Mouse (Mus musculus) CD4-positive, CD25-positive, alpha-beta regulatory T cell, adult 4 months (primary cell): ENCODE results near the gene Dhrs13. TPM values are rescaled to one million over a fixed set of nuclear protein-coding genes. Genes with fewer than 3 reads are reported as not detected.
"Not testable (repeated sequence)": the region's sequence is repeated elsewhere in the genome, so short reads cannot be mapped to it uniquely, and the experiment has no call there.

Experiments used
- ATAC-seq: one replicate; pipeline ENCODE4 v1.8.0; 2017
- polyA plus RNA-seq, 2 experiments: library from polyadenylated mRNA; unstranded; fragments of 100-300 nt; shearing (Covaris generic); gene quantifications; one replicate each; pipeline ENCODE4 v1.2.1; 2017

The Dhrs13 gene
- polyA plus RNA-seq, 2 experiments from 2014 or later: 1.0 to 2.5 TPM

DNA sequence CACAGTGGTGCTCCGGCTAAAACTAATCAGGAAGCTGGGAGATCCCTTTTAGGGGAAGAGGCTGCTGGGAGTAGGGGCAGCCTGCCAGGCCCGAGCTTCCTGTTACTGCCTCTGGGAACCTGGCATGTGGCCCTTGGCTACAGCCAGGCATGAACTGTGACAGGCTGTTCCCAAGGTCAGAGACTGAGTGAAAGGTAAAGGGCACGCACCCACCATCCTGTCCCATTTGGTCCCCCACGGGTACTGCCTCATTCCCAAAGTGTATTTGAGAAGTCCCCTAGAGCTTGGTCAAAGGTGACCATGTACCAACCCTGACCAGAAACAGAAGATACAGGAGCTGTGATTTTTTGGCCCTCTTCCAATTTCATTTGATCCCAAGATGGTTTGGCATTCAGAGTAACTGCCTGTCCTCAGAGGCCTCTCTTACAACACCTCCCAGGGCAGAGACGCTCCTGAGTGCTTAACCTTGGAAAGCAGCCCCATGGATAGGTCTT is 12.7 kb downstream of the Dhrs13 start:
- no peak for ATAC-seq

- ATAC-seq: not testable (repeated sequence)
Observed at GRCm38 (mm10) chr11:78048637-78049036, 16.6 kb downstream of the Dhrs13 start.

GRCm38 (mm10) chr11:78053078-78053477 is 21.0 kb downstream of the Dhrs13 start:
- no peak for ATAC-seq

DNA sequence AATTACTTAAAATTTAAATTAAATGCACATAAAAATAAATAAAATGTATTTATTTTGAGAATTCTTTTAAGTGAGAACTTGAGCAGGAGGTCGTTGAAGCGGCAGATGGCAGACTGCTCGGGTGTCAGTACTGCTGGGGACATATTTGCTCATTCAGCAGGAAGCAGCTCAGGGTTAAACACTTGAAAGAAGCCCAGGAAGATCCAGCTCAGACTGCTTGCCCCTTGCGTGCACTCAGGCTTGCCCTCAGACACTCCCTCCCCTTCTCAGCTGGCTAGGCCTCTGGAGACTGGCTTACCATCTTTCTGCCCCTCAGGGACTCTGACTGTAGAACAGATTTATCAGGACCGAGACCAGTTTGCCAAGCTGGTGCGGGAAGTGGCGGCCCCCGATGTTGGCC is 24.9 kb downstream of the Dhrs13 start:
- ATAC-seq: no peak

- no peak for ATAC-seq
Observed at GRCm38 (mm10) chr11:78059833-78060757, 28.0 kb downstream of the Dhrs13 start.

- no peak for ATAC-seq
Observed at GRCm38 (mm10) chr11:78062563-78062962, 30.5 kb downstream of the Dhrs13 start.

- ATAC-seq: no peak
Observed at GRCm38 (mm10) chr11:78065906-78066305, 33.8 kb downstream of the Dhrs13 start.

DNA sequence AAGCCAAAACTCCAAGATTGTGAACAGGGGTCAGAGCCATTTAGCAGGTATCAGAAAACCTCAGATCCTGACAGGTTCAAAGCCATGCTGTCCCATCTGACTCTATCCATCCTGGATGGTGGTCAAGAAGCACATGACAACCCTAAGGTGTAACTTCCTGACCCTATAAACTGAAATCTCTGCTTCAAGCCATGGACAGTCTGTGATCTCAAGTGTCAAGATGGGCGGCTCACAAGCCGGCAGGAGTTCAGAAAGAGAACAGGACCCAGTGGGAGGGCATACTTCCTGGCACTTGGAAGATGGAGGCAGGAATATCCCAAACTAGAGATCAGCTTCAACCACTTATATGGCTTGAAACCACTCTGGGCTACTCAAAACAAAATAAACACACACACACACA is 34.6 kb downstream of the Dhrs13 start:
- ATAC-seq: no peak

DNA sequence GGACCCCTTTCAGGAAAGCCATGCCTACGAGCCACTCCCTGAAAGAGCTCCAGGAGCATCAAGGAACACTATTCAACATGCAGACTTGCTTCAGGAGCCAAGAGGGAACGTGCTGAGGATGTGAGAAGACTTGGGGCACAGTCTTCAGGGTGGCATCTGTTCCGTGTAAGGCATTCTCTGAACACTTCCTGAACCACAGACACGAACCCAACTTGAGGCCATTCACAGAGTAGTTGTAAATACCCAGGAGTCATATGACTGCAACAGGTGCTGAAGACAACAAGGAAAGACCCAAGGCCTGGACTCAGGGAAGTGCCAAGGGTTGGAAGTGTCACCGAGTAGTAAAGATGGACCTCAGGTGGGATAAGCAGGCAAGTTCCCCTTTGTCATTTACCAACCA is 35.5 kb downstream of the Dhrs13 start:
- ATAC-seq: no peak

GRCm38 (mm10) chr11:78069130-78069529 is 37.0 kb downstream of the Dhrs13 start:
- ATAC-seq: no peak

DNA sequence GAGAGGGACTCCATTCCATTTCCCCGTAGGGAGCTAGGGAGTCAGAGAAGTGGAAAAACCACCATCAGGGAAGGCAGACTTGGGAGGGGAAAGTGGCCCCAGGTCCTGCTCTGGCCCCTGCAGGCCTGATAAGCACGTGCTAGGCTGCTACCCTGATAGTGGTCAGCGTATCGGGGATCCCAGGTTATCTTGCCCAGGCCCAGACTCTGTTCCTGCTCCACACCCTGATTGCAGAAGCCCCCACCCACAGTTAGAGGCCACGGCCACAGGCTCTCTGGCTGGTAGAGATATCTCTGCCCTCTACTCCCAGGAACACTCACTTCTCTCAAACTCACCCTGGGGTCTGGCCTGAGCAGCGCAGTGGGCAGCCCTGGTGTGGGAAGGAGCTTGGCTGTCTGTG is 37.6 kb downstream of the Dhrs13 start:
- no peak for ATAC-seq

DNA sequence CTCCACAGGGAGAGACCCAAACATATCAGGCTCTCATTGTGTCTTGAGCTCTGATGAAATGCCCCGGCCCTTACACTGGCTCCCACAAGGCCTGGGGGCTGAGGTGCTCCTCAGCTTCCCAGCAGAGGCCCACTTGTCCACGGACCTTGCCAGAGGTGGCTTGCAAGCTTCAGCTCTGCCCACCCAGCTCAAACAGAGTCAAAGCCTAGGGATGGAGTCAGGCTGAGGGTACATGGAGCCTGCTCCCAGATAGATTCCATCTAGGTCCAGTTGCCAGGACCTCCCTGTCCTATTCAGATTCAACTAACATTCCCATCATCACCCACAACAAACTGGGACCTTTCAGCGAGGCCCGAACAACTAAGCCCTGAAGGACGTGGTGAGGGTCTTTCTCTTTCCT is 39.9 kb downstream of the Dhrs13 start:
- ATAC-seq: no peak

DNA sequence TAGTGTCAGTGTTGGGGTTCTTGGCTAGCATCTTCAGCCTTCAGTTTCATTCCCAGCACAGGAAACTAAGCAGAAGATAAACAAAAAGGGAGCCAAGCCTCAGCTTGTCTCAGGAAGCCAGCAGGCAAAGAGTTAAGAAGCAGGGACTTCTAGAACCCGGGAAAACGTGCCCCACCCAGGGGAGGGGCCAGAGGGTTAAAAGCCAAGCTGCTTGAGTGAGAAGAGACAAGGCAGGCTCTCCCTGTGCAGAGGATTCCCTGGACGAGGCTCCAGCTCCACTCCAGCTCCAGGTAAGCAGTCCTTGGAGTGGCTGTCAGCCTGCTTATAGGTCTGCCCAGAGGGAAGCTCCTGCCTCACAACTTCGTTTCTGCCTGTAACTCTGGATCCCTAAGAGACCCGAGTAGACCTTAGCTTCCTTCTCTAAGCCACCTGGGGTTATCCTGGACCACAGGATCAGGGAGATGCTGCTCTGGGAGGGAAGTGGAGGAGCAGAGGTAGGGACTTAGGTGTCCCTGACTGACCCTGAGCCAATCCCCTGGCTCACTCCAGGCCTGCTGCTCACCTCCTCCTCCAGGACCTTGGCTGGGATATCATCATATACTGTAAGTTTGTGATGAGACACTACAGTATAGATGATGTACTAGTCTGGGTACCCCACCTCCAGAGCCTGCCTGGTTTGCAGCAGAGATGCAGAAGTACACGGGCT is 40.5 kb downstream of the Dhrs13 start:
- no peak for ATAC-seq

GRCm38 (mm10) chr11:78073577-78074276 is 41.6 kb downstream of the Dhrs13 start:
- ATAC-seq: no peak

DNA sequence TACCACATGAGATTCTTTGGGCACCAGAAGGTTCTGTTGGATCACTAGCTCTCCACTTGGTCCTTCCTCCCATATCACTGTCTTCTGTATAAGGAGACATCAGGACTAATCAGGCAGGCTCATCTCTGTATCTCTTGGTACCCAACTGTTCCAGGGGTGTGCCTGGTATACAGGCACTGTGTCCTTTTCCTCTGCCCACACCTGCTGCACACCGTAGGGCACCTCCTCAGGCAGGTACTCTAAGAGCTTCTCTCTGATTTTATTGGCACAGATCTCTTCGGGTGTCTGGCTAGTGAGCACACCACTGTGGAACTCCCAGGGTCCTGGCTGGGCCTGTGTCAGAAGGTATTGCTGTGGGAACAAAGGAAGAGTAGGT is 42.2 kb downstream of the Dhrs13 start:
- no peak for ATAC-seq

GRCm38 (mm10) chr11:78074666-78075065 is 42.6 kb downstream of the Dhrs13 start:
- no peak for ATAC-seq

DNA sequence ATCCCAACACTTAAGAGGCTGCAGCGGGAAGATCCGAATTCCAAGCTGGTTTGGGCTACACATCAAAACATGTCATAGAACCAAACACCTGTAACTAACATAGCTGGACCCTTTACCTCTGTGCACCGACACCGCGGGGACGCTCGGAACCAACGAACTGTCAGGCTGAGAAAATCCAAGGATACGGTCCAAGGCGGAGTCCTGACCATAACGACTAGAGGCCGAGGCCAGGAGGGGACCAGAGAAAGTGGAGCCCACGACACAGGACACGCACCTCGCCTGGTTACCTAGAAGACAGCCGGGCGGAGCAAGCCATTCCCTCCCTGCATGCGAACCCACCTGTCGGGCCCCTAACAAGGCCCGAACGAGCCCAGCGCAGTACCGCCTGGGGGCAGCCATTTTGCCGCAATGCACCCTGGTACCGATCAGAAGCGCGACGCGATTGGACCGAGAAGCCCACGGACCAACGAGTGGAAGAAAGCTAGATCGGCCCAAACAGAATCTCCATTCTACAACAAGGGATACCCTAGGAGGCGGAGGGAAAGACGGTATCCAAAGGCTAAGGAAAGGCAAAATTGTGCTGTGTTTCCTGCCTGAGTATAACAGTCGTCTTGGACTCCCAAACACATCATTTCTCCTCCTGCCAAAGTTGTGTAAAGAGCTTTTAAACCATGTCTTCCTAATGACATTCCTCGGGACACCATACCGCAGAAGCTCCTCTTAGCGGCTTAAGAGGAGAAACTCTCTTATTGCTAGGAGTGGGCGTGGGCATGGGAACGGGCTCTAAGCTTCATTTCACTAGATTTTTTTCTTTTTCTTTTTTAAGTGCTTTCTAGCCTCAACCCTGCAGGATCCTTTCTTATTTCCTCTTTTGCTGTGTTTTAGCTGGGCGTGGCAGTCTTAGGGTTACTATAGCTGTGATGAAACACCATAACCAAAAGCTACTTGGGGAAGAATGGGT is 48.2 kb downstream of the Dhrs13 start, which contains the start of gene Eral1:
Eral1 (minus strand) TSS at position 423 of the 961 bp plus-strand sequence.
- ATAC-seq: peak; percentile 100

DNA sequence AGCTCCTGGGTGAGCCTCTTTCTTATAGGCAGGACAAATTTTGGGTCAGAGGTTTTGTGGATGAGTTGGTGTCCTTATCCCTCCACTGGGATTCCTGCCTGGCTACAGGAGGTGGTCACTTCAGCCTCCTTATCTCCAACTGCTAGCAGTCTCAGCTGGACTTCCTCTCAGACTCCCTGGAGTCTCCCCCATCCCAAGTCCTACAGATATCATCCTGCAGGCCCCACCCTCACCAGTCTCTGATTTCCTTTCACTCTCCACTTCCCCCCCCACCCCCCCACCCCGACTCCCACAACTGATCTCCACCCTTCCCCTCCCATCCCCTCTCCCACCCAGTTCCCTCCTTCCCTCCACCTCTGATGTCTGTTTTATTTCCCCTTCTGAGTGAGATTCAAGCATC is 51.5 kb downstream of the Dhrs13 start:
- no peak for ATAC-seq

DNA sequence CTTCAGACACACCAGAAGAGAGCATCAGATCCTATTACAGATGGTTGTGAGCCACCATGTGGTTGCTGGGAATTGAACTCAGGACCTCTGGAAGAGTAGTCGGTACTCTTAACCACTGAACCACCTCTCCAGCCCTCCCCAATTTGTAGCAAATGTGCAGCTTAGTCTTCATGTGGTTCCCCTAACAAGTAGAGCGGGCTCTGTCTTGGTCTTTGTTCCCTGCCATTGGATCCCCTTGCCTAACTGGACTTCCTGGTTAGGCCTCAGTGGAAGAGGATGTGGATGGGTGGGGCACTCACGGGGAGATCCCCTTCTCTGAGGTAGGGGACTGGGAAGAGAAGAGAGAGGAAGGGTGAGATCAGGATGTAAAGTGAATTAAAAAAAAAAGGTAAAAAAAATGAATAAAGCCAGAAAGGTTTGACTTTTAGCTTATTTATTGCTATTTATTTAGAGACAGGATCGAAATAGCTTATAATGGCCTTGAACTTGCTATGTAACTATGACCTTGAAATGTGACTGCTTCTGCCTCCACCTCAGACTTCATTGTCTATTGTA is 54.9 kb downstream of the Dhrs13 start:
- no peak for ATAC-seq
